Mouse (Mus musculus) ovary, postnatal 36 days (tissue): ENCODE measurements around the gene Cryba2.

Experiments used
- DNase-seq: peaks from one replicate; pipeline ENCODE4 v3.0.0; 2022; ENCODE audit warnings: low spot score, mixed read lengths

Cryba2 gene

DNA sequence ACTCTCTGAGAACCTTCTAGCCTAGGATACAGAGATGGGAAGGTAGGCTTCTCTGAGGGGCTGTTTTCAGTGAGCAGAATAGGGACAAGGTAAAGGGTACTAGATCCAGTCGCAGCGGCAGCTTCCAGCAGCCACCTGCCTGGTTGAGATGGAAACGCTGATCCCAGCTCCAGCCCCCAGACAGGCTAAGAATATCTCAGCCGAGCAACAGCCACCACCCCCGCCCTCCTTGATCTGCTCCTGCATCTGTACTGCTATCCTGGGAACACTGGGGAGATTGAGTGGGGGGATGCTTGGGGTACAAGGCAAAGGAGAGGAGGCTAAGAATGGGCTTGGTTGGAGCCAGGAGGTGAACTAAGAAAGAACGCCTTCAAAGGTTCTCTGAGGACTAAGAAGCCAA is 42.7 kb downstream of the Cryba2 start:
- no peak for DNase-seq

DNA sequence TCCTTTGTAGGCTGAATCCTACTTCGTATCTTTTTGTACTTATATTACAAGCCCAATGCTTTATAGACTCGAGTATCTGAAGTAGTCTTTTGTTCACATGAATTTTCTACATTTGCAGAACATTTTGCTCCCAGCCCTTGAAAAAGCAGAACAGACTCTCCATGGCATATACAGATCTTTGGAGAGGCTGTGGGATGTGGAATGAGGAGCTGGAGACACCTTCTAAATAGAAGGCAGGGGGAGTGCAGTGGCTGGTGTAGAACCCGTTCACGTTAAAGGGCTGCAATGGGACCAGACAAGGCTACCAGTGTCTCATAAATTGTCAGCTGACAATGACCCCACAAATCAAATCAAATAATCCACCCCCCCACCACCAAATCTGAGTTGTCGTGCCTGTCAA is 44.0 kb downstream of the Cryba2 start:
- no peak for DNase-seq

DNA sequence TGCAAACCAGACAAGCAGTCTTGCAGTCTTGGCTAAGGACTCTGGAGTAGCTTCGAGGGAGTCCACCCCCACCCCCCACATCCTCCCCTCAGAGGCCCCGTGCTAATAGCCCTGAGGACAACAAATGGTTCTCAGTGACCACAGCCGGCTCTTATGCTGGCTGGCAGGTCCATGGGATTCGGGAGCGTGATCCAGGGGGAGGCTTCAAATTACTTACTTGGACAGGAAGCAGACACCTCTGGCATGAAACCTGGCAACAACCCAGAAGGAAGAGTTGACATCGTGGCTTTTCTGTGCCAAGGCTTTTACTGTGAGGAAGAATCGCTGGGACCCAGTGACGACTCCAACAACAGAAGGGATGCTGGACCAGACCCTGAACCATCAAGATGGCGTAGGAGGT is 46.6 kb downstream of the Cryba2 start:
- no peak for DNase-seq

GRCm38 (mm10) chr1:74843090-74843489 is 49.9 kb downstream of the Cryba2 start:
- no peak for DNase-seq
